Mouse (Mus musculus): Measurements from ENCODE around the gene Zfp646.
"Not testable (repeated sequence)": the region's sequence is repeated elsewhere in the genome, so short reads cannot be mapped to it uniquely, and the experiment has no call there.

Gene Zfp646

DNA sequence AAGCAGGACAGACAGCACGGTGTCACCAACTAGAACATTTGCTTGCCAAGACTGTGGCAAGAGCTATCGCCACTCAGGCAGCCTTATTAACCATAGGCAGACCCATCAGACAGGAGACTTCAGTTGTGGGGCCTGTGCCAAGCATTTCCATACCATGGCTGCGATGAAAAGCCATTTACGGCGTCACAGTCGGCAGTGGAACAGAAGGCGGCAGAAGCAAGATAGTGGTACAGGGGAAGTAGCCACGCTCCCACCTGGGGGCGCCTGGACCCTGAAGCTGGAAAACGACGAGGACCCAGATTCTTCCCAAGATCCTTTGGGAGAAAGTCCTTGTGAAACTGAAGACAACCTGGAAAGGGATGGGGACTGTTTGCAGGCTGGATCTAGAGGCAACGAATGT is 4.4 kb downstream of the Zfp646 start:
- in situ Hi-C loops (cut with MseI, MboI), result no loop called here

- in situ Hi-C loops (cut with MseI, MboI), result no loop called here
Observed at GRCm38 (mm10) chr7:127885951-127886350, 9.9 kb downstream of the Zfp646 start.

GRCm38 (mm10) chr7:127886551-127886950 is 10.5 kb downstream of the Zfp646 start:
- in situ Hi-C loops (cut with MseI, MboI), result no loop called here

DNA sequence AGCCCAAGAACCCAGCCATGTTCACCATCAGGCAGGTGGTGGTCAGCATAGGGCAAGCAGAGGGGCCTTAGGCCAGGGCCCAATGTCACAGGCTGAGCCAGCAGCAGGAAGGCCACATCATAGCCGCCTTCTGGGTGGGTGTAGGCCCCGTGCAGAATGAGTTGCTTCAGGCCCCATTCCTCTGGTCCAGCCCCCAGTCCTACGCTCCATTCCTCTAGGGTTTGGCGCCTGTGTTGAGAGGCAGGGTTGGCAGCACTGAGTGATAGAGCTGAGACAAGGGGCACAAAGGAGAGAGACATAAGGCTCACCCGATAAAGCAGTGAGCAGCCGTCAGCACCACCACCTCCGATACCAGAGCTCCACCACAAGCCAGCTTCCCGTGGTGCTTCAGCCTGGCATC is 11.2 kb downstream of the Zfp646 start:
- in situ Hi-C loops (cut with MseI, MboI), result no loop called here

DNA sequence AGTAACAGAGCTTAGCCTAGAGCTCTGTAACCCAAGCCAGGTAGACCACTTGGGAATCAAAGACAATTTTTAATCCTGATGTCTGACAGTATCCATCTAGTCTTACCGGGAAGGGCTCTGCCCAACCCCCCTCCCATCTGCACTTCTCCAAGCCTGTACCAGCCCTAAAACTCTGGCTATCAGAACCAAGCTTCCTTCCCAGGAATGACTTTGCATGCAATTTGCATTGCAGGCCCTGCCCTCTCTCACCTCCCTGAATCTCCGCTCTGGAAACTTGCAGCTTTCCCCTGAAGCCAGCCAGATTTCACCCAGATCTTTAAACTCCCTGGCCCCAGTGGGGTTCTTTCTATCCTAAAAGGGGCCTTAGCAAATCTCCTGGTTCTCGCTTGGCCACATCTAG is 11.8 kb downstream of the Zfp646 start:
- in situ Hi-C loops (cut with MseI, MboI), result no loop called here

- in situ Hi-C loops (cut with MseI, MboI), result no loop called here
Observed at GRCm38 (mm10) chr7:127888821-127889220, 12.8 kb downstream of the Zfp646 start.

GRCm38 (mm10) chr7:127890798-127891197 is 14.8 kb downstream of the Zfp646 start, which contains the start of gene Prss53:
Gene Prss53 (minus strand): TSS chr7:127890970.
- in situ Hi-C loops (cut with MseI, MboI), result no loop called here

DNA sequence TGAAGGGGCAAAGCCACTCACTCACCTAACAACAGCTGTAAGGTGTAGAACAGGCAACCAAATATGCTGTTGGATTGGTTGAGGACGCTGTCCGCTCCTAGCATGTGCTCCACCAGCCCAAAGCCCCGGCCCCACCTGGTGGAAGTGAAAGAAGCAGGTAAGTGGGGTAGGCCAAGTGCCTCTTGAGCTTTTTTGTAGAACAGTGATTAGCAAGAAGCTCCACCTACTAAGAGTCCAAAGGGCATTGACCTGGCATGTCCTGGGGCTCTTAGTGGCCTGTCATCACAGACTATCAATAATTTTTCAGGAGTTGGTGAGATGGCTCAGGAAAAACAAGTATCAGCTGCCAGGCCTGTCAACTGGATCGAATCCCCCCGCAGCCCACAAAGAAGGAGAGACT is 18.5 kb downstream of the Zfp646 start:
- in situ Hi-C loops (cut with MseI, MboI), result no loop called here

DNA sequence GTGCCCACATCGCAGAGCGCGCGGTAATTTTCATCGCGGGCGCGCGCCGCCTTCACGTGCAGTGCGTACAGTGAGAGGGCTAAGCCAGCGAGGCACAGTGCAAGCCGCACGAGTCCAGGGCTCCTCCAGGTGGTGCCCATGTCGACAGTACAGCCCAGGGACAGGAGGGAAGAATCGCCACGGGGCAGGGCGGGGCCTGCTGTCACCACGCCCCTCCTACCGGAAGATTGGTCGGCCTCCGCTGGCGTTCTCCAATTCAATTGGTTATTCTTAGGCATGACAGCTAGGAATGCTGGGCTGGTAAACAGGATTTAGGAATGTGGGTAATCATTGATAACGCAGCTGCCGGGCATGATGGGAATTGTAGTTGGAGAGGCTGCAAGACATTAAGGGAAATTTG is 19.4 kb downstream of the Zfp646 start, which contains the start of the genes Gm21974 and Vkorc1:
TSS of gene Gm21974 (minus strand) at position 13 of the 400 bp plus-strand sequence.
TSS of gene Vkorc1 (minus strand) at position 176 of the 400 bp plus-strand sequence.
- in situ Hi-C loops (cut with MseI, MboI), result no loop called here

- in situ Hi-C loops (cut with MseI, MboI), result not testable (repeated sequence)
Observed at GRCm38 (mm10) chr7:127895891-127896290, 19.9 kb downstream of the Zfp646 start.

GRCm38 (mm10) chr7:127896384-127896783 is 20.4 kb downstream of the Zfp646 start:
- in situ Hi-C loops (cut with MseI, MboI), result no loop called here

DNA sequence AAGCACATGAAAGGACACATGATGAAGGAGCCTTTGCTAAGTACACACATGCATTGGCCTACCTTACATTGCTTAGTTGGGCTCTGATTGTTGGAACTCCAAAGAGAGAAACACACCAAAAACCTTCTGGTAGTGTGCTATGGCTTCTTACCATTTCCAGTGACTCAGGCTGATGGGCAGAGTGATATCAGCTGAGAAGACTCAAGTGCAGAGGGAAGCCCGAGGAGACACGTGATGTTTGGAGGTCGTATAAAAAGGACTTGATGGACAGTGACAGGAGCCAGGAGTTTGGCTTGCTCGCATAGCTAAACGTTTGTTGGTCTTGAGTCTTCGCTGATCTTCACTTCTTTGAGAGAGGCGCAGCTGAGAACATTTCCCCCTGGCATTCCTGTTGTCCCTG is 21.5 kb downstream of the Zfp646 start:
- in situ Hi-C loops (cut with MseI, MboI), result no loop called here

DNA sequence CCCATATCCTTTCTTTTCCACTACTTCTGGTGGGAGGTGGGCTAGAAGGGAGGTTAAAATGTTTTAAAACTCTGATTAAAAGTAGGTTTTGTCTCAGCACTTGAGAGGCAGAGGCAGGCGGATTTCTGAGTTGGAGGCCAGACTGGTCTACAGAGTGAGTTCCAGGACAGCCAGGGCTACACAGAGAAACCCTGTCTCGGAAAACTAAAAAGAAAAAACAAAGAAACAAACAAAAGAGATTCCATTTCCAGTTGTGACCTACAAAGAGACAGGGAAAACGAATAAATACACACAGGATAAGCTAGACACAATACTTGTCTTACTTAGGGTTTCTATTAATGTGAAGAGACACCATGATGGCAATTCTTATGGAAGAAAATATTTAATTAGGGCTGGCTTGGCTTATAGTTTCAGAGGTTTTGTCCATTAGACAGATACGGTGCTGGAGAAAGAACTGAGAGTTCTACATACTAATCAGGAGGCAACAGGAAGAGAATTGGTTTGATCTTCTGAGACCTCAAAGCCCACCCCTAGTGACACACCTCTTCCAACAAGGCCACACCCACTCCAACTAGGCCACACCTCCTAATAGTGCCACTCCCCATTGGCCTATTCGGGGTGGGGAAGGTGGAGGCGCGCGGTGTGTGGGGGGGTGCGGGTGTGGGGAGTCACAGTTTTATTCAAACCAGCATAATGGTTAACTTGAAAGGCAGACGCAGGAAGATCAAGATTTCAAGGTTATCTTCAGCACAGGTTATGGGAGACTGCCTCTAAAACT is 22.3 kb downstream of the Zfp646 start:
- in situ Hi-C loops (cut with MseI, MboI), result no loop called here

- in situ Hi-C loops (cut with MseI, MboI), result no loop called here
Observed at GRCm38 (mm10) chr7:127899997-127900396, 24.0 kb downstream of the Zfp646 start.

GRCm38 (mm10) chr7:127901772-127902171 is 25.8 kb downstream of the Zfp646 start:
- in situ Hi-C loops (cut with MseI, MboI), result no loop called here

GRCm38 (mm10) chr7:127903971-127904796 is 28.2 kb downstream of the Zfp646 start, which contains the start of gene Bckdk:
Gene Bckdk (plus strand): TSS chr7:127904082.
- in situ Hi-C loops (cut with MseI, MboI), result no loop called here

DNA sequence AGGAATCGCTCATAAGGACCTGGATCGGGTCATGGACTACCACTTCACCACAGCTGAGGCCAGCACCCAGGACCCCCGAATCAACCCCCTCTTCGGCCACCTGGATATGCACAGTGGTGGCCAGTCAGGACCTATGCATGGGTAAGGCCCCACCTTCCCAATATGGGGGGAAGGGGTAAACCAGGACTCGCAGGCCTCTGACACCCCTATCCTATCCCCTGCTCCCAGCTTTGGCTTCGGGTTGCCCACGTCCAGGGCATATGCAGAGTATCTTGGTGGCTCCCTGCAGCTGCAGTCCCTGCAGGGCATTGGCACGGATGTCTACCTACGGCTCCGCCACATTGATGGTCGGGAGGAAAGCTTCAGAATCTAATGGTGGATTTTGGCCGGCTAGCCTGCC is 31.9 kb downstream of the Zfp646 start:
- in situ Hi-C loops (cut with MseI, MboI), result no loop called here

- in situ Hi-C loops (cut with MseI, MboI), result no loop called here
Observed at GRCm38 (mm10) chr7:127908656-127909055, 32.6 kb downstream of the Zfp646 start.

DNA sequence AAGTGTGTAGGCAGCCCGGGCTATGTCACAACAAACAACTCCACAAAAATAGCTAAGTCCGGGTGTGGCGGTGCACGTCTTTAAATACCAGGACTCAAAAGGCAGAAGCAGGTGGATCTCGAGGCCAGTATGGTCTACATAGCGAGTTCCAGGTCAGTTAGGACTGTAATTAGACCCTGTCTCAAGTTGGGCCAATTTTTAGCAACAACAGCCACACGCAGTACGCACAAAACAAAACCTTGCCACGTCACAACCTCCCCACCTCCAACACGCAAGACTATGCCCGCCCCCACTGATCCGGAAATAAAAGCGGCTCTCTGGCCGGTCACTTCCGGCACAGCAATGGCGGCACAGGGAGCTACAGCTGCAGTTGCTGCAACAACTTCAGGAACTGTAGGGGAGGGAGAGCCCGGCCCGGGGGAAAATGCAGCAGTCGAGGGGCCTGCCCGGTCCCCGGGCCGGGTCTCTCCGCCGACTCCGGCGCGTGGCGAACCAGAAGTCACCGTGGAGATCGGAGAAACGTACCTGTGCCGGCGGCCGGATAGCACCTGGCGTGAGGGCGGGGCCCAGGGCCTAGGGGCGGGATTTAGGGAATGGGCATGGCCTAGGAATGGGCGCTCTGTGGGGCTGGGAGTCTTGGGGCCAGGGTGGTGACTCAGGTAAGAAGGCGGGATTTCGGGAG is 36.3 kb downstream of the Zfp646 start, which contains the start of gene Kat8:
TSS of gene Kat8 (plus strand) at position 327 of the 682 bp plus-strand sequence.
- in situ Hi-C loops (cut with MseI, MboI), result no loop called here

- in situ Hi-C loops (cut with MseI, MboI), result no loop called here
Observed at GRCm38 (mm10) chr7:127912938-127913337, 36.9 kb downstream of the Zfp646 start.

DNA sequence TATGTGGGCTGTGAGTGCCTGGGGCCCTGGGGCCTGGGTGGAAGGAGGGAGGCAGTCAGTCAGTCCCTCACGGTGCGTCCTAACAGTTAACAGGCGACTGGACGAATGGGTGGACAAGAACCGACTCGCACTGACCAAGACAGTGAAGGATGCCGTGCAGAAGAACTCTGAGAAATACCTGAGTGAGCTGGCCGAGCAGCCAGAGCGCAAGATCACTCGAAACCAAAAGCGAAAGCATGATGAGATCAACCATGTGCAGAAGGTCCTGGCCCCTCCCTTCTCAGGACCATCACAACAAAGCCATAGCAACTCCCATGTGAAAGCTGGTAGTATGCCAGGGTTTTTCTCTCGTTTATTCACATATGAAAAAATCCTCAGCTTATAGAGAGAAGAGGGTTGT is 39.3 kb downstream of the Zfp646 start:
- in situ Hi-C loops (cut with MseI, MboI), result no loop called here

- in situ Hi-C loops (cut with MseI, MboI), result no loop called here
Observed at GRCm38 (mm10) chr7:127918203-127918602, 42.2 kb downstream of the Zfp646 start.

Data from mouse trophoblast stem cell (cell line).